Mouse (Mus musculus) brain, embryonic 18.5 days (tissue): ENCODE measurements around the gene Olfr320.
"Not testable (repeated sequence)": the region's sequence is repeated elsewhere in the genome, so short reads cannot be mapped to it uniquely, and the experiment has no call there.

Source experiments
- DNase-seq: peaks from one replicate; pipeline ENCODE4 v3.0.0-alpha.2; 2012; ENCODE audit warnings: low read depth, low spot score

Gene Olfr320

DNA sequence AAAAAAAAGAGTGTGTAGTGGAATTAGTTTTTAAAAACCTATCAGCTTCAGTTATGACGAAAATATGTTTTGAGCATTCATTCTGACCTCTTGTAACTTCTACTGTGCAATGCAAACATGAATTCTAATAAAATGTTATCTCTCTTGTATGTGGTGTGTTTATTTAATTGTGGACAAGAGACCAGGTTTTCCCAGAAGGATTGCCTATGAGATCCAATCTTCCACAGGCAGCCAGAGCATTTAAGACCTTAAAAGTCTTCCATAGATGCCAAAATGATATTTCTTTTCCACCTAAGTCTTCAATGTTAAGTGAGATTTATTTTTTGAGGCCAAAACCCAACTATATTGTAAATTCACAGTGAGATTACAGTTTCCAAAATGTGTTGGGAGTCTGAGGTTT, at the start of gene Olfr320:
Gene Olfr320 (plus strand): TSS at position 301 of the 400 bp plus-strand sequence.
- no peak for DNase-seq

DNA sequence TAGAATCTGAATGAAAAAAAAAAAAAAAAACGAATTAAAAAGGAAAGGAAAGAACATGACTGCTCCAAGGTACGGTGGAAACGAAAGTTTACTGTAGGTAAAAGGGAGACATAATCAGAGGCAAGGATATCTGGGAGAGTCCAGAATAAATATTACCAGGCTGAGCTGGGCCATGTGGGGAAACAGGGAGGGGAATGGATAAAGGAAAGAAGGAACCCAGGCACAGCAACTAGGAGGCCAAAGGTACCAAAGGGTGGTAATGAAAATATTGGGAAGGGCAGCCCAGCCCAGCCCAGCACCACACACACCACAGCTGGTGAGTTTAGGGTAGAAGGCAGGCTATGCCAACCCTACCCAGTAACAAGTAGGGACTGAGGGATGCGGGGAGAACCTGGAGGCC, 46.0 kb upstream of the Olfr320 start:
- no peak for DNase-seq

GRCm38 (mm10) chr11:58636376-58636977, 44.4 kb upstream of the Olfr320 start:
- DNase-seq: peak; percentile 2

DNA sequence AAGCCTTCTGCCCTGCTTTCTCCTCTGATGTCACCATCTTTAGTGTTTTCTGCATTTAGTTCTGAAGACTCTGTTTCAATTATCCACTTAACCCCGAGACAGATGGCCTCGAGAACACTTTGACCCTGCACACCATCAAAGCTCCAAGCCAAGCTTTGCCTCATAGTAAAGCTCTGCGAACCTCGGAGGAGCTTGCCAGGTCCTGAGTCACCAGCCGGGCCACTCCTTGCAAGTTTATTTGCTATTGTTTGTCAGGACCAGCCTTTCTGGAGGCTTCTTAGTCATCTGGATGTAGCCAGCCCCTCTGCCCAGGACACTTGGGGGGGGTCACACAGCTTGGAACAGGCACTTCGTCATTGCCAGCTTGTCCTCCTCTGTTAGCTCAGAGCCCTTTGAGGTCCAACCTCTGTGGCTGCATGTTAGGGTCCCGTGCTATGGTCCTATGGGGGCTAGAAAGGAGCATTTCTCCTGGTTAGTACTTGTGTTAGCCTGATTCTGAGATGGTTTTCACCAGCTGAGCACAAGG, 42.7 kb upstream of the Olfr320 start:
- DNase-seq: no peak

GRCm38 (mm10) chr11:58640272-58640867, 40.5 kb upstream of the Olfr320 start, which contains the start of gene Trim58:
Gene Trim58 (plus strand): TSS chr11:58640465.
- DNase-seq: no peak

- no peak for DNase-seq
Observed at GRCm38 (mm10) chr11:58641057-58641456, 39.8 kb upstream of the Olfr320 start.

DNA sequence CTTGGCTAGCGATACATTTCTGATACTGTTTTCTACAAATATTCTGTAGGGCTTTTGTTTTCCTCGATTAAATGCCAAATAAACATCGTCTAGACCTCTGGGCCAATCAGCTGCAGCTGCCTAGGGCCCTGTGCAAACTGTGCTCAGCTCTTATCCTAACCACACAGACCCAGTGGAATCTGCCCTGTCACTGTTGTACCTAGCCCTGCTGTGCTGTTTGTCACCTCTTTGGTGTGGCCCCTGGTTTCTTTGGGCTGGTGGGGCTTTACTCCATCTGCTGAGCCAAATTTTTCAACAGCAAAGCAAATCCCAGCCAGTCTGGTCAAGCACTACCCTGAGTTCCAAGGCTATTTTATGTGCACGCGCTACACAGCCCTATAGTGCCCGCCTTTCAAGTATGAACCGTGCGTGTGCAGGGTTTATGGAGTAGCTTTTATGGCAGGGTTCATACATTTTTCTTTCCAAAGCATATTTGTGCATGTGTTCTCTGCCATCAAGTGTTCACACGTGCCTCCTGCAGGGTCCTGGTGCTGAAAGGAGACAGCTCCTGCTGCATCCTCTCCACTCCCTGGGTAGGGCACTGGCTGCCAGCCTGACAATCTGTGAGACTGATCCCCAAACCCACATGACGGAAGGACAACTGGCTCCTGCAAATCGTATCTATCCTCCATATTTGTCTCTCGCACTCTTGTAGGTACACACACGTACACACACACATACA, 39.1 kb upstream of the Olfr320 start:
- DNase-seq: no peak

DNA sequence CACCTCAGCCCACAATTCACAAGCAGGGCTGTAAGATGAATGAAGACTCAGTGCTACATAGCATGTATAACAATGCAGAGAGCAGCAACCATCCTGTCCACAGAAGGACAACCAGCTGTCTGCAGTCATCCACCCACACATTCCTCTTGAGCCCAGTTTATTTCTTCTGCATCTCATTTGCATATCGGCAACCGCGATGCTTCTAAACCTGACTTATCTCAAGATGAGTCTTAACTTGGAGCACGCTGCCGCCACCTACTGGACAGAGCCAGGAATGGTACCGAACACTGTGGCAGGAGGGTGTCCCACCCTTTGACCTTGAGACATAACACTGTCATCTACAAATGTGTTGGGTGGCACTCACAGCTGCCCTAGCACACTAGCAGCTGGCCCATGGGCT, 37.5 kb upstream of the Olfr320 start:
- no peak for DNase-seq

DNA sequence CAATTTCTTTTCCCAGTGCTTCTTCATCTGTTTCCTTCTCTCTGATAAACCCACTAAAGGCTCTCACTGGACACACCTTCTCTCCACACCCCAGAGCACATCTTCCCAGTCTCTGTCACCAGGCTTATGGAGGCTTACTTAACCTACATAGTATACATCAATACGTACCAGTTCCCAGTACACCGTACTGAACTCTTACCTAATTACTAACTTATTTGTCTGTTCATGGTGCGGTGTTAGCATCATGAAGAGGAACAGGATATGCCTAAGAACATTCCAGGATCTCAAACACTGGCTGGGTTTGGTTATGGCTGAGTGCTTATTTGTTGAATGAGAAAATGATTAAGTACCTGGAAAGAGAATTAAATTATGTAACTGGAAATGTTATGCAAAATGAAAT, 25.7 kb upstream of the Olfr320 start:
- no peak for DNase-seq

- no peak for DNase-seq
Observed at GRCm38 (mm10) chr11:58658596-58658995, 22.3 kb upstream of the Olfr320 start, which contains the start of gene Olfr322. Gene Olfr322 (plus strand): TSS chr11:58658782.

GRCm38 (mm10) chr11:58669252-58669651, 11.6 kb upstream of the Olfr320 start:
- no peak for DNase-seq

DNA sequence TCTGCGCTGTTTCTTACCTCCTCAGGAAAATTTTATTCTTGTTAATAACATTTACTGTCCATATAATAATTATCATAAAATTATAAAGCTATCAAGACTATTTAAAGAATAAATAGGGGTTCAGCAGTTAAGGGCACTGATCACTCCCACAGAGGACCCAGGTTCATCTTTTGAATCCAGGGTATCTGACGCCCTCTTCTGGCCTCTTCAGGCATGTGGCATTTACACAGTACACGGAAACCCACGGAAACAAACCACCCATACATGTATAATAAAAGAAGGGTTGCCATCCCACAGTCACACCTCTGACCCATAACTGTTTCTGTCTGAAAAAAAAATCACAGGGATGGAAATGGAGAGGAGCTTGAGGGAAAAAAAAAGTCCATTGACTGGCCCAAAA, 9.1 kb upstream of the Olfr320 start:
- DNase-seq: no peak

DNA sequence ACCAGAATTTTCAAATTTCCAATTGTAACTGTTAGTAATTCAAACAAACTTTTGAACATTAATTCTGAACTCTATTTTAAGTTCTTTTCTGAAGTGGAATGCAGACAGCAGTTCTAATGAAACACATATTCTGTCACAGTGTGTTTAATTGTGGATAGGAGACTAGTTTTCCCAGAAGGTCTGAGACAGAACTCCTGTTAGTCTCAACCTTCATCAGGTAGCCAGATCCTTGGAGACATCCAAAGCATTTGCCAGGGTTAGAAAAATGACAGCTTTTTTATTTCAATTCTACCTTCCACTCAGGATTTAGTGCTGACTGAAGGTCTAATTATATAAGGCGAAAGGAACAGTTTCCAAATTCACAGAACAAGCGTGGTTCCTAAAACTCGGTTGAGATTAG, 18.0 kb downstream of the Olfr320 start, which contains the start of gene Olfr319:
Gene Olfr319 (plus strand): TSS at position 301 of the 400 bp plus-strand sequence.
- DNase-seq: no peak

- DNase-seq: no peak
Observed at GRCm38 (mm10) chr11:58709086-58709485, 28.2 kb downstream of the Olfr320 start.

- not testable (repeated sequence) for DNase-seq
Observed at GRCm38 (mm10) chr11:58717723-58718122, 36.8 kb downstream of the Olfr320 start.

DNA sequence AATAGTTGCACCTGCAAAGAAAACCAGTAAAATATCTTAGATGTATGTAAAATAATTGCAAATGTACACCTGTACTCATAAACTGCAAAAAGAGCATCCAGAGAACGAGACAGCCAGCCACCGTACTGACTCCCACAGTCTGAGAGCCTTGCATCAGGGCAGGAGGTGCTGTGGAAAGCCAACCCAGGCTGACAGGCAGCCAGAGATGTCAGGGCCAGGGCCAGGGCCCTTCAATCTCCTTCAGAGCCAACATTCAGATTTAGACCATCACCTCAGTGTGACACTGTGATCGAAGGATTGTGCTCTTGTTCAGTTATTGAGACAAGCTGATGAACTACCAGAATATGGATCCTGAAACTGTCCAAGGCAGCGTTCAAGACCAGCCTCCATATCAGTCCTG, 38.8 kb downstream of the Olfr320 start:
- DNase-seq: no peak

GRCm38 (mm10) chr11:58723914-58724313, 43.0 kb downstream of the Olfr320 start, which contains the start of gene Olfr318:
Gene Olfr318 (minus strand): TSS chr11:58724014.
- no peak for DNase-seq

DNA sequence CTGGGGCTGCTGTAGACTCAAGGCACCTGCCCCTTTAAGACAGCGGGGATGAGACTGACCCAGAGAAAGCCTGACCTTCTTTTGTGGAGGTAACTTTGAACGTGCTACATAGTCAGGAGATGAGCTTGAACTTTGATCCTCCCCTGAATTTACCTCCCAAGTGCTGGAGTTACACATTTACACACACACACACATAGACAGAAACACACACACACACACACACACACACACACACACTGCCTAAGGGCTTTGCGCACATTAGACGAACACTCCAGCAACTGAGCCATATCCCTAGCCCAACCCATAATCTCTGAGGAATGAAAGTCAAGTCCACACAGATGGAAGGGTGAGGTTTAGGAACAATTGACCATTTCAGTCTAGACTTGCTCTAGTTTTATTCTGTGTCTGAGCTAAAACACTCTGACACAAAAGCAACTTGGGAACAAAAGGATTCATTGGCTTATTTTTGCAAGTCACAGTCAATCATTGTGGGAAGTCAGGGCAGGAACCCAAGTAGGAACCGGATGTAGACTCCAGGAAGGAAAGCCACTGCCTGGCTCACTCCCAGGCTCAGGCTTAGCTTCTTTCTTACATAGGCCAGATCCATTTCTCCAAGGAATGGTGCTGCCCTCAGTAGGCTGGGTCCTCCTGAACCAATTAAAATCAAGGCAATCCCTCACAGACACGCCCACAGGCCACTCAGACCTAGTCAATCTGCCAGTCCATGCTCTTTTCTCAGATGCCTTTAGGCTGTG, 47.2 kb downstream of the Olfr320 start:
- DNase-seq: not testable (repeated sequence)

DNA sequence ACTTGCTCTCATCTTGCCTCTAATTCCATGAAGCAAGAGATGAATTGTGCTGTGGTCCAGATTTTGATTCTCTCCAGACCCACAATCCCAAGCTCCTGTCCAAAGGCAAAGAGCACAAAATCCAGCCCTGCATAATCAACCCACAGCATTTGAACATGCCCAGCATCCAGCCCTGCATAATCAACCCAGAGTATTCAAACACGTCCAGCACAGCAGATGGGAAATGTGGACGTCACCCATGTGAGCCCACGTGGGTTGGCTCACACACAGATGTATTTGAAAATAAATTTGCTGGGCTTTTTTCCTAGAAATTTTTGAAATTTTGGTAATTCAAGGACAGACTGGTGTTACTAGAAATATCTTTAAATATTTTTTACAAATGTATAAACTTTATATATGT, 52.5 kb downstream of the Olfr320 start:
- peak; percentile 39 for DNase-seq
